Mouse (Mus musculus) lung, postnatal 0 days (tissue): Measurements from ENCODE around the gene Elp5. TPM values are rescaled to one million over a fixed set of nuclear protein-coding genes. Genes with fewer than 3 reads are reported as not detected.

ENCODE experiments used
- ATAC-seq: fragments of 200-750 bp; cut with Nextera tagmentation; 2 replicates; pipeline ENCODE4 v1.8.0; 2017; ENCODE audit warnings: moderate library complexity
- DNase-seq: peaks from one replicate; pipeline ENCODE4 v3.0.0-alpha.2; 2016; ENCODE audit warnings: low spot score
- H3K27ac ChIP-seq: fragments of 300-500 bp; sonication (generic); 2 replicates; pipeline ENCODE4 v1.5.1; 2014; ENCODE audit warnings: antibody characterized with exemption, mild to moderate bottlenecking, low read length, mixed read lengths
- H3K27me3 ChIP-seq: fragments of 300-500 bp; sonication (generic); replicated peaks from 2 replicates; pipeline ENCODE4 v1.6.1; 2014; ENCODE audit warnings: low read length, mixed read lengths; ENCODE audit not compliant: insufficient read depth
- H3K36me3 ChIP-seq: fragments of 300-500 bp; sonication (generic); 2 replicates; pipeline ENCODE4 v1.6.1; 2014; ENCODE audit warnings: low read length, mixed read lengths; ENCODE audit not compliant: insufficient read depth
- H3K4me1 ChIP-seq: fragments of 300-500 bp; sonication (generic); 2 replicates; pipeline ENCODE4 v1.6.1; 2014; ENCODE audit warnings: antibody characterized with exemption, low read depth, low read length, mixed read lengths; ENCODE audit not compliant: insufficient read depth
- H3K4me2 ChIP-seq: fragments of 300-500 bp; sonication (generic); replicated peaks from 2 replicates; pipeline ENCODE4 v1.6.1; 2014; ENCODE audit warnings: low read depth, mild to moderate bottlenecking, low read length, moderate library complexity, mixed read lengths
- H3K4me3 ChIP-seq: fragments of 300-500 bp; sonication (generic); 2 replicates; pipeline ENCODE4 v1.5.1; 2014; ENCODE audit warnings: low read depth, low read length
- H3K9ac ChIP-seq: fragments of 300-500 bp; sonication (generic); replicated peaks from 2 replicates; pipeline ENCODE4 v1.6.1; 2014; ENCODE audit warnings: low read depth, mild to moderate bottlenecking
- H3K9me3 ChIP-seq: fragments of 300-500 bp; sonication (generic); 2 replicates; pipeline ENCODE4 v1.6.1; 2016; ENCODE audit warnings: low read length, mixed read lengths
- CTCF ChIP-seq: IDR thresholded peaks from 2 replicates; pipeline ENCODE4 v1.5.1; 2016; ENCODE audit warnings: antibody characterized with exemption, mild to moderate bottlenecking
- EP300 ChIP-seq: IDR thresholded peaks from 2 replicates; pipeline ENCODE4 v1.6.1; 2016; ENCODE audit warnings: antibody characterized with exemption, mild to moderate bottlenecking, control low read depth
- WGBS: fragments of 180-500 bp; shearing (Covaris S2); extraction: QIAGEN DNeasy Blood & Tissue Kit; methylation state at CpG from one replicate; pipeline ENCODE4 v1.1.7; 2014; 5-methylcytosine and 5-hydroxymethylcytosine counted together
- polyA plus RNA-seq: library from polyadenylated mRNA; unstranded; fragments of >200 nt; fragmentation: Nextera tagmentation; extraction: Ambion mirVana; gene quantifications from 2 replicates; pipeline ENCODE4 v1.2.1, GENCODE M21; 2015

The Elp5 gene
- 65.9 and 72.1 TPM in 2 replicates for polyA plus RNA-seq

GRCm38 (mm10) chr11:69982225-69982624, at the start of gene Elp5:
TSS of gene Elp5 (minus strand) at chr11:69982517.
- WGBS: 33% methylated on average over 8 of the region's 8 CpGs
- peak within 1 kb of the TSS; percentile 93 for H3K4me3 ChIP-seq
- H3K36me3 ChIP-seq: peaks cover 16% of the 10 kb centered on the region; the same call in 1 of the 2 replicates
- H3K27ac ChIP-seq: peak within 1 kb of the TSS; percentile 97
- TF ChIP-seq CTCF (no peak), EP300 (no peak)
- peaks cover 22% of the 10 kb centered on the region; the same call in 1 of the 2 replicates for H3K4me1 ChIP-seq
- H3K9me3 ChIP-seq: no peaks in the 10 kb centered on the region
- H3K27me3 ChIP-seq: no peaks in the 10 kb centered on the region
- DNase-seq (no peak), ATAC-seq (no peak)
- H3K9ac ChIP-seq: peak within 1 kb of the TSS; percentile 90
- peak within 1 kb of the TSS; percentile 94 for H3K4me2 ChIP-seq

DNA sequence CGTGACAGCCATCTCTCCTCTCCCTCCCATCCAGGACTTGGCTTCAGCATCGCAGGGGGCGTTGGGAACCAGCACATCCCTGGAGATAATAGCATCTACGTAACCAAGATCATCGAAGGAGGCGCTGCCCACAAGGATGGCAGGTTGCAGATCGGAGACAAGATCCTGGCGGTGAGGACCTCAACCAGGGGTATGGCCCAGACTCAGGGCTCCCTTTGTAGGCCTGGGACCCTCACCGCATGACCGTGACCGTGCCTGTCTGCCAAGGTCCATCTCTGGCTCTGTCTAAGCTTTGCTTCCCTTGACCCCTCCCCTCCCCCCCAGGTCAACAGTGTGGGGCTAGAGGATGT, 49.0 kb upstream of the Elp5 start:
- H3K4me2 ChIP-seq: no peak overlapping the region
- DNase-seq (no peak), ATAC-seq (no peak)
- no peaks in the 10 kb centered on the region; the same call in 1 of the 2 replicates for H3K36me3 ChIP-seq
- H3K27ac ChIP-seq: no peak overlapping the region
- H3K4me1 ChIP-seq: peaks cover 7% of the 10 kb centered on the region; the same call in 1 of the 2 replicates
- no peaks in the 10 kb centered on the region for H3K9me3 ChIP-seq
- H3K27me3 ChIP-seq: no peaks in the 10 kb centered on the region
- 97% methylated on average over 11 of the region's 11 CpGs for WGBS
- no peak overlapping the region for H3K4me3 ChIP-seq
- TF ChIP-seq CTCF: no peak
- no peak for TF ChIP-seq EP300
- H3K9ac ChIP-seq: no peak overlapping the region

DNA sequence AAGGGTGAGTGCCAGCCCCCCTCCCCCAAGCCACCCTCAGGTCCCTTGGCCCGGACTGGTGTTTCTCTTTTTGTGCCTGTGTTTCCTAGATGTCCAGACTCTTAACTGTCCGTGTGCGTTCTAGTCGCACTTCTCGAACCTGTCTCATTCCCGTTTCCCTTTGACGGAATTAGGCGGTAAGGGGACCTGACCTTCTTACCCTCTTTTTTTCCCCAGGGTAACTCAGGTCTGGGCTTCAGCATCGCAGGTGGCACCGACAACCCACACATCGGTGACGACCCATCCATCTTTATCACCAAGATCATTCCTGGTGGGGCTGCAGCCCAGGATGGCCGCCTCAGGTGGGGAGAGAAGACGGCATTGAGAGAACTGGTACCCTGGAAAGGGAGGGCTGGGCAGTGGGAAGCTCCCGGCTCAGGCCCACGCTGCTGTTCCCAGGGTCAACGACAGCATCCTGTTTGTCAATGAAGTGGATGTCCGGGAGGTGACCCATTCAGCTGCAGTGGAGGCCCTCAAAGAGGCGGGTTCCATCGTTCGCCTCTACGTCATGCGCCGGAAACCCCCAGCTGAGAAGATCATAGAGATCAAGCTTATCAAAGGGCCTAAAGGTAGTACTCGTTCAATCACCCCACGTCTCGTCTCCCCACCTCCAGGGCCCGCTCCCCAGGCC, 48.5 kb upstream of the Elp5 start:
- H3K27me3 ChIP-seq: no peaks in the 10 kb centered on the region
- H3K9ac ChIP-seq: no peak overlapping the region
- ATAC-seq (no peak), DNase-seq (no peak)
- WGBS: 93% methylated on average over 28 of the region's 28 CpGs
- no peak overlapping the region for H3K27ac ChIP-seq
- TF ChIP-seq EP300 (no peak), CTCF (no peak)
- H3K36me3 ChIP-seq: no peaks in the 10 kb centered on the region; the same call in 1 of the 2 replicates
- no peak overlapping the region for H3K4me2 ChIP-seq
- H3K4me1 ChIP-seq: peaks cover 7% of the 10 kb centered on the region; the same call in 1 of the 2 replicates
- no peaks in the 10 kb centered on the region for H3K9me3 ChIP-seq
- no peak overlapping the region for H3K4me3 ChIP-seq

GRCm38 (mm10) chr11:70029829-70030550, 47.7 kb upstream of the Elp5 start:
- Histone ChIP-seq H3K27ac (no peak overlapping the region), H3K4me1 (peaks cover 7% of the 10 kb centered on the region; the same call in 1 of the 2 replicates)

GRCm38 (mm10) chr11:70029130-70029801, 46.9 kb upstream of the Elp5 start:
- ATAC-seq: peak; percentile 78
- H3K4me1 ChIP-seq: peaks cover 7% of the 10 kb centered on the region; the same call in 1 of the 2 replicates
- no peak overlapping the region for H3K27ac ChIP-seq
- TF ChIP-seq EP300: no peak
- TF ChIP-seq CTCF: no peak
- no peak overlapping the region for H3K4me3 ChIP-seq
- no peaks in the 10 kb centered on the region for H3K9me3 ChIP-seq
- peak overlapping the region; percentile 25 for H3K4me2 ChIP-seq
- no peak overlapping the region; the same call in 1 of the 2 replicates for H3K9ac ChIP-seq
- H3K36me3 ChIP-seq: no peaks in the 10 kb centered on the region; the same call in 1 of the 2 replicates
- no peaks in the 10 kb centered on the region for H3K27me3 ChIP-seq
- WGBS: 3% methylated on average over 20 of the region's 20 CpGs
- DNase-seq: peak; percentile 81

More at GRCm38 (mm10) chr11:70029829-70030550, 47.7 kb upstream of the Elp5 start:
- Histone ChIP-seq H3K4me2 (no peak overlapping the region), H3K27me3 (no peaks in the 10 kb centered on the region), H3K4me3 (no peak overlapping the region), H3K9ac (no peak overlapping the region), H3K9me3 (no peaks in the 10 kb centered on the region), H3K36me3 (no peaks in the 10 kb centered on the region; the same call in 1 of the 2 replicates)
- DNase-seq: no peak
- ATAC-seq: no peak
- WGBS: 40% methylated on average over 11 of the region's 11 CpGs
- TF ChIP-seq EP300: no peak
- no peak for TF ChIP-seq CTCF
